Mouse (Mus musculus): ENCODE measurements around the gene Map4k4.

GRCm38 (mm10) chr1:39969771-39970406 lies 69.2 kb downstream of the Map4k4 start:
- no peak for TF ChIP-seq GATA1 (IDR thresholded peaks at IDR 0.05; ENCODE audit: borderline replicate concordance, low read length)
- no peak for TF ChIP-seq FLI1 (IDR thresholded peaks at IDR 0.05; ENCODE audit: low read length)

Data from megakaryocyte, embryonic 14.5 days (primary cell).